In the genomic region with DNA sequence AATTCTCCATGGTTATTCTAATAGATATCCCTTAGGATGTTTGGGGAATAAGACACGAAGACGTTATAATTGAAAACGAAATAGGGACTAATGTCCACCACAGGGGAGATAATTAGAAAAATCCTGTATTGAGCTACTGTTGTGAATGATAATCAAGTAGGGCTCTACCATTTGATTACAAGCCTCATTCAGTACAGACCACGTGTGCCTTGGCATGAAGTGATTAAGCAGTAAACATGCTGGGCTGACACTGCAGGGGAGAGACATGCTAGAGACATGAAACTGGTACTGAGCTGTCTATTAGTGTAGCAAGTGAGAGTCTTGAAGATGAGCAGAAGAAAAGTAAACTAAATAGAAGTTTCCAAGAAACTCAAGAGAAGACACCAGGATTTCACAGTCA, we compare ENCODE assay signal across 29 mouse cellular contexts.
DNase-seq lines count a peak whose midpoint lies in the region; ATAC-seq and TF ChIP-seq lines count a peak whose summit lies in the region.
"Had no signal": no experiment of that assay in that cellular context is flagged by ENCODE, and none has a peak within 500 bp of the region (broad histone marks: within the 10 kb centered on the region; RNA-seq: fewer than 3 reads in every experiment).

No protein-coding gene starts in this region.

- no peak overlapping the region for H3K4me3 ChIP-seq in hindbrain, embryonic 13.5 days
- no peak overlapping the region for H3K4me3 ChIP-seq in hindbrain, embryonic 12.5 days
- H3K4me3 ChIP-seq in hindbrain, postnatal 0 days (ENCODE audit: low read length), result no peak overlapping the region
- H3K4me3 ChIP-seq in hindbrain, embryonic 11.5 days (ENCODE audit: low read depth, low read length), result no peak overlapping the region
- no peak overlapping the region for H3K4me3 ChIP-seq in neural tube, embryonic 13.5 days
- no peak overlapping the region for H3K4me3 ChIP-seq in neural tube, embryonic 15.5 days (replicated peaks)
- H3K4me3 ChIP-seq: embryonic facial prominence, embryonic 13.5 days; embryonic facial prominence, embryonic 15.5 days; erythroblast, embryonic 14.5 days; forebrain, embryonic 10.5 days; forebrain, embryonic 12.5 days had no signal

- no peaks in the 10 kb centered on the region for H3K9me3 ChIP-seq in hindbrain, embryonic 13.5 days
- H3K9me3 ChIP-seq in hindbrain, embryonic 12.5 days (replicated peaks), result no peaks in the 10 kb centered on the region
- H3K9me3 ChIP-seq in hindbrain, postnatal 0 days (ENCODE audit: low read length), result no peaks in the 10 kb centered on the region
- H3K9me3 ChIP-seq in hindbrain, embryonic 11.5 days (ENCODE audit: control insufficient read depth, low read length), result no peaks in the 10 kb centered on the region
- no peaks in the 10 kb centered on the region for H3K9me3 ChIP-seq in neural tube, embryonic 13.5 days
- H3K9me3 ChIP-seq in neural tube, embryonic 15.5 days (replicated peaks), result no peaks in the 10 kb centered on the region
- H3K9me3 ChIP-seq: embryonic facial prominence, embryonic 13.5 days; embryonic facial prominence, embryonic 15.5 days; forebrain, embryonic 10.5 days; forebrain, embryonic 12.5 days; G1E had no signal

- 65% methylated on average over 4 of the region's 4 CpGs for WGBS in hindbrain, embryonic 13.5 days
- 68% methylated on average over 4 of the region's 4 CpGs for WGBS in hindbrain, embryonic 12.5 days
- 58% methylated on average over 4 of the region's 4 CpGs for WGBS in hindbrain, postnatal 0 days
- WGBS in hindbrain, embryonic 11.5 days, result 75% methylated on average over 4 of the region's 4 CpGs
- 53% methylated on average over 4 of the region's 4 CpGs for WGBS in neural tube, embryonic 13.5 days
- WGBS in neural tube, embryonic 15.5 days, result 54% methylated on average over 4 of the region's 4 CpGs

- no peaks in the 10 kb centered on the region for H3K36me3 ChIP-seq in hindbrain, embryonic 13.5 days
- no peaks in the 10 kb centered on the region for H3K36me3 ChIP-seq in hindbrain, embryonic 12.5 days
- H3K36me3 ChIP-seq in hindbrain, postnatal 0 days (ENCODE audit: insufficient read depth, low read length), result no peaks in the 10 kb centered on the region
- H3K36me3 ChIP-seq in hindbrain, embryonic 11.5 days (ENCODE audit: control insufficient read depth, insufficient read depth, low read length), result no peaks in the 10 kb centered on the region
- H3K36me3 ChIP-seq in neural tube, embryonic 13.5 days, result no peaks in the 10 kb centered on the region
- no peaks in the 10 kb centered on the region for H3K36me3 ChIP-seq in neural tube, embryonic 15.5 days
- H3K36me3 ChIP-seq: embryonic facial prominence, embryonic 13.5 days; embryonic facial prominence, embryonic 15.5 days; forebrain, embryonic 10.5 days; forebrain, embryonic 12.5 days; G1E had no signal

- no peak for TF ChIP-seq POLR2A in brain, embryonic 14.5 days (IDR thresholded peaks at IDR 0.05; ENCODE audit: borderline replicate concordance, extremely low read depth, insufficient read depth, insufficient read length, poor library complexity, severe bottlenecking)

- ATAC-seq in hindbrain, embryonic 13.5 days (ENCODE audit: low FRiP score), result peak; percentile 75
- no peak for ATAC-seq in hindbrain, embryonic 12.5 days (ENCODE audit: low FRiP score)
- ATAC-seq in hindbrain, postnatal 0 days, result no peak
- ATAC-seq in hindbrain, embryonic 11.5 days (ENCODE audit: low FRiP score), result no peak
- ATAC-seq in neural tube, embryonic 13.5 days (ENCODE audit: low read depth), result peak; percentile 69; the same call in 1 of the 2 replicates
- ATAC-seq in neural tube, embryonic 15.5 days (ENCODE audit: low FRiP score), result no peak
- ATAC-seq: activated CD4-positive, CD25-positive, alpha-beta regulatory T cell, adult 4 months; CD4-positive, CD25-positive, alpha-beta regulatory T cell, adult 4 months; forebrain, embryonic 14.5 days; Patski had no signal

- H3K9ac ChIP-seq in hindbrain, embryonic 13.5 days, result no peak overlapping the region
- H3K9ac ChIP-seq in hindbrain, embryonic 12.5 days, result no peak overlapping the region
- no peak overlapping the region for H3K9ac ChIP-seq in hindbrain, postnatal 0 days (replicated peaks; ENCODE audit: low read length)
- no peak overlapping the region for H3K9ac ChIP-seq in hindbrain, embryonic 11.5 days (ENCODE audit: low read depth, low read length)
- no peak overlapping the region for H3K9ac ChIP-seq in neural tube, embryonic 13.5 days
- H3K9ac ChIP-seq in neural tube, embryonic 15.5 days (replicated peaks), result no peak overlapping the region
- H3K9ac ChIP-seq: embryonic facial prominence, embryonic 13.5 days; embryonic facial prominence, embryonic 15.5 days; forebrain, embryonic 12.5 days had no signal

- no peak overlapping the region for H3K27ac ChIP-seq in hindbrain, embryonic 13.5 days
- H3K27ac ChIP-seq in hindbrain, embryonic 12.5 days, result no peak overlapping the region
- H3K27ac ChIP-seq in hindbrain, postnatal 0 days, result no peak overlapping the region
- H3K27ac ChIP-seq in hindbrain, embryonic 11.5 days (ENCODE audit: low read depth, low read length), result no peak overlapping the region
- no peak overlapping the region for H3K27ac ChIP-seq in neural tube, embryonic 13.5 days (replicated peaks)
- H3K27ac ChIP-seq in neural tube, embryonic 15.5 days (replicated peaks), result no peak overlapping the region
- H3K27ac ChIP-seq: embryonic facial prominence, embryonic 13.5 days; embryonic facial prominence, embryonic 15.5 days; forebrain, embryonic 10.5 days; forebrain, embryonic 12.5 days had no signal

- H3K27me3 ChIP-seq in hindbrain, embryonic 13.5 days, result no peaks in the 10 kb centered on the region
- no peaks in the 10 kb centered on the region for H3K27me3 ChIP-seq in hindbrain, embryonic 12.5 days
- H3K27me3 ChIP-seq in hindbrain, postnatal 0 days (ENCODE audit: insufficient read depth, low read length), result no peaks in the 10 kb centered on the region
- no peaks in the 10 kb centered on the region for H3K27me3 ChIP-seq in hindbrain, embryonic 11.5 days (ENCODE audit: control insufficient read depth, insufficient read depth, low read length)
- H3K27me3 ChIP-seq in neural tube, embryonic 13.5 days, result no peaks in the 10 kb centered on the region
- H3K27me3 ChIP-seq in neural tube, embryonic 15.5 days (replicated peaks), result no peaks in the 10 kb centered on the region
- H3K27me3 ChIP-seq: CH12.LX; embryonic facial prominence, embryonic 13.5 days; embryonic facial prominence, embryonic 15.5 days; forebrain, embryonic 12.5 days had no signal

- DNase-seq in hindbrain, postnatal 0 days (ENCODE audit: low spot score), result peak; percentile 2
- DNase-seq in hindbrain, embryonic 11.5 days (ENCODE audit: low spot score), result no peak
- peak; percentile 55 for DNase-seq in brain, embryonic 14.5 days (ENCODE audit: low read depth)
- DNase-seq: adrenal gland, adult 8-10 months; adrenal gland, postnatal 14 days; adrenal gland, postnatal 36 days; B cell, adult 2 months; cerebellum, adult 11 months; cerebellum, adult 18-20 months; cerebellum, adult 8-10 months; cerebellum, adult 9-11 months; cerebellum, postnatal 14 days; cerebellum, postnatal 36 days; embryo, embryonic 11 days had no signal

- no peak for TF ChIP-seq CTCF in hindbrain, postnatal 0 days (IDR thresholded peaks at IDR 0.05; ENCODE audit: low read depth)
- no peak for TF ChIP-seq CTCF in brain, embryonic 14.5 days (IDR thresholded peaks at IDR 0.05; ENCODE audit: borderline replicate concordance, extremely low read depth, insufficient read depth, insufficient read length)

- H3K4me1 ChIP-seq in hindbrain, embryonic 13.5 days (replicated peaks), result no peaks in the 10 kb centered on the region
- no peaks in the 10 kb centered on the region for H3K4me1 ChIP-seq in hindbrain, embryonic 12.5 days
- H3K4me1 ChIP-seq in hindbrain, postnatal 0 days (ENCODE audit: insufficient read depth, low read length), result no peaks in the 10 kb centered on the region
- H3K4me1 ChIP-seq in hindbrain, embryonic 11.5 days (replicated peaks; ENCODE audit: control insufficient read depth, insufficient read depth, low read length), result no peaks in the 10 kb centered on the region
- no peaks in the 10 kb centered on the region for H3K4me1 ChIP-seq in neural tube, embryonic 13.5 days (replicated peaks)
- H3K4me1 ChIP-seq in neural tube, embryonic 15.5 days, result no peaks in the 10 kb centered on the region
- H3K4me1 ChIP-seq: embryonic facial prominence, embryonic 13.5 days; embryonic facial prominence, embryonic 15.5 days; forebrain, embryonic 10.5 days; forebrain, embryonic 12.5 days had no signal

- H3K4me2 ChIP-seq in hindbrain, embryonic 13.5 days, result no peak overlapping the region
- H3K4me2 ChIP-seq in hindbrain, embryonic 12.5 days (replicated peaks), result no peak overlapping the region
- no peak overlapping the region for H3K4me2 ChIP-seq in hindbrain, postnatal 0 days (ENCODE audit: low read depth, low read length)
- no peak overlapping the region for H3K4me2 ChIP-seq in hindbrain, embryonic 11.5 days (replicated peaks; ENCODE audit: low read depth, low read length)
- no peak overlapping the region for H3K4me2 ChIP-seq in neural tube, embryonic 13.5 days
- H3K4me2 ChIP-seq in neural tube, embryonic 15.5 days, result no peak overlapping the region
- H3K4me2 ChIP-seq: embryonic facial prominence, embryonic 13.5 days; embryonic facial prominence, embryonic 15.5 days; forebrain, embryonic 12.5 days had no signal

Comparison
In these comparisons a context has a peak if more than half of its experiments do, and no peak if none do; other contexts are left out.
1. ATAC-seq: peak in hindbrain, embryonic 13.5 days (single experiment) and neural tube, embryonic 13.5 days (single experiment); none in hindbrain, embryonic 12.5 days (single experiment), hindbrain, postnatal 0 days (single experiment), hindbrain, embryonic 11.5 days (single experiment) and neural tube, embryonic 15.5 days (single experiment).